Mouse (Mus musculus): ENCODE data around the gene 2010111I01Rik. TPM values are rescaled to one million over a fixed set of nuclear protein-coding genes. Genes with fewer than 3 reads are reported as not detected.
"Not testable (repeated sequence)": the region's sequence is repeated elsewhere in the genome, so short reads cannot be mapped to it uniquely, and the experiment has no call there.

2010111I01Rik gene
- total and polyA plus RNA-seq, 3 experiments: 13.3 to 19.8 (median 14.4) TPM

DNA sequence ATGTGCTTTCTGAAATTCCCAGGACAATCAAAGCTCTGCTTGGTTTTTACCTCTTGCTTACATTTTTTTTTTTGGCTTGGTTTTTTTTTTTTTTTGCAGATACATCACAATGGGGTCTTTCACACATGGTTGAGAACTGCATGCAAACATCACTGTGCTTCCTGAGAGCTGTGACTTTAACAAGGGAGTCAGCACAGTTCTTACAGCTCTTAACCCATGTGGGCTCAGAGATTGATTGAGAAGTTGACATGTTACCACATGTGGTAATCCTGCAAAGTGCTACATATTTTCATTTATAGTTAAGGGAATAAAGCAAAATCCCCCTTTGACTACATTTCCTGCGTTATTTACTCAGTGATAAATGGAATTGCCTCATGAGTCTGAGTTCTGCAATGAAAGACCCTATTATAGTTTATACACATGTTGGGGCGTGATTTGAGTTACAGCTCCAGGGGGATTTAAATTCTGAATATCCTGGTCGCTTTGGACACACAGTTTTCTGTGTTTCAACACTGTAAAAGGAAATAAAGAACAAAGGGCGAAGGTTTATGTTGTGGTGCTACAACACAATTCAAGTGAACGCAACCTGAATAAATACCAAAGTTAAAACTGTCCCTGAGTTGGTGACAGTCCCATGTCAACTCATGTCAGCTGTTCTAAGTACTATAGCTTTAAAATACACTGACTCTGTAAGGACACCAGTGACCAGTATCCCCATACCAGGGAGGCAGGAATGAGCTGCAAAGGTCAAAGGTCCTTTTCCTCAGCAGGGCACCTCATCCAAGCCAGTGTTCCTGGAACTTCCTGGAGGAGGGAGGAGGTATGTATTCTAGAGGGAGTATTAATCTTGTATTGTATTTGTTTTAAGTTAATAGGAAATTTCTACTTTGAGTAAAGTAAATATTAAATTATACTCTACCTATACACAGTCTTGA lies 29.1 kb downstream of the 2010111I01Rik start:
- dilution Hi-C loops (cut with MboI; ENCODE audit: extremely low pct_ligation_motif_present, extremely low pct_unique_long_range_greater_than_20kb, low sequenced_read_pairs): no loop called here
- in situ Hi-C loops (cut with MboI; ENCODE audit: low pct_ligation_motif_present, low pct_unique_long_range_greater_than_20kb, low sequenced_read_pairs): no loop called here

DNA sequence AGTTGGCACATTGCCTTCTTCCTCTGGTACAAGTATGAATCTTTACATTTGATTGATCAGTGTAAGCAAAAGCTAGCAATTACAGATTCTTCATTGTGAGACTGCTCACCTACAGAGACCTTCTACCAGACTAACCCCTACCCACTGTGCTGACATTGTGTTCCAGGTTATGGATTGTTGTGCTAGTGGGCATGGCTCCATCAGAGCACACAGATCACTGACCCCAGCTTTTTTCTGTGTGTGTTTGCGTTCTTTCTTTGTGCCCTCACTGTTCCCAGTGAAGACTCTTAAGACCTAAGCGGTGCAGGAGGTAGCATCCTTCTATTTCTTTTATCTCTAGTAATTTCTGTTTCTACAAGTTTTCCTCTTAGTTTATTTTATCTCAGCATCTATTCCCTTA lies 32.1 kb downstream of the 2010111I01Rik start:
- Histone ChIP-seq H3K9ac (ENCODE audit: insufficient read depth, low read depth) (no peak overlapping the region), H3K4me1 (ENCODE audit: control insufficient read depth in 1 of 2, insufficient read depth in 2 of 2) (no peaks in the 10 kb centered on the region), H3K36me3 (replicated peaks in 1 of 2; ENCODE audit: control insufficient read depth in 1 of 2, insufficient read depth in 1 of 2, low read length in 1 of 2) (no peaks in the 10 kb centered on the region), H3K4me2 (ENCODE audit: insufficient read depth, low read depth, poor library complexity, severe bottlenecking) (no peak overlapping the region), H3K27me3 (replicated peaks) (no peaks in the 10 kb centered on the region), H3K9me3 (replicated peaks; ENCODE audit: low read length) (no peaks in the 10 kb centered on the region), H3K27ac (ENCODE audit: insufficient read depth, low read depth) (no peak overlapping the region), H3K4me3 (replicated peaks in 1 of 3; ENCODE audit: low read depth in 2 of 3, low read length in 2 of 3, poor library complexity in 1 of 3) (no peak overlapping the region), H3K79me2 (replicated peaks; ENCODE audit: control insufficient read depth, extremely low read depth, insufficient read depth, poor library complexity, severe bottlenecking) (no peaks in the 10 kb centered on the region)
- dilution Hi-C loops (cut with MboI; ENCODE audit: extremely low pct_ligation_motif_present, extremely low pct_unique_long_range_greater_than_20kb, low sequenced_read_pairs): no loop called here
- DNase-seq (ENCODE audit: extremely low read depth): no peak
- TF ChIP-seq GABPA (IDR thresholded peaks at IDR 0.05; ENCODE audit: insufficient replicate concordance, low read depth, low read length): no peak
- no peak for TF ChIP-seq RCOR1 (conservative IDR thresholded peaks at IDR 0.05; ENCODE audit: low read depth, low read length)
- no peak for TF ChIP-seq USF2 (conservative IDR thresholded peaks at IDR 0.05; ENCODE audit: low read depth, low read length)
- no peak for TF ChIP-seq HCFC1 (IDR thresholded peaks at IDR 0.05; ENCODE audit: low read depth, low read length)
- TF ChIP-seq E2F4 (IDR thresholded peaks at IDR 0.05; ENCODE audit: insufficient replicate concordance, low read depth, low read length): no peak
- no peak for TF ChIP-seq EP300 (IDR thresholded peaks at IDR 0.05; ENCODE audit: low read length)
- TF ChIP-seq ZNF384 (IDR thresholded peaks at IDR 0.05; ENCODE audit: low read depth, low read length): no peak
- no peak for TF ChIP-seq NELFE (IDR thresholded peaks at IDR 0.05; ENCODE audit: low read depth, low read length)
- TF ChIP-seq ELF1 (IDR thresholded peaks at IDR 0.05; ENCODE audit: low read depth, low read length): no peak
- TF ChIP-seq ZKSCAN1 (IDR thresholded peaks at IDR 0.05; ENCODE audit: borderline replicate concordance, low read depth, low read length): no peak
- TF ChIP-seq RAD21 (IDR thresholded peaks at IDR 0.05; ENCODE audit: low read depth, low read length): no peak
- TF ChIP-seq ETS1 (conservative IDR thresholded peaks at IDR 0.05; ENCODE audit: low read depth, low read length): no peak
- in situ Hi-C loops (cut with MboI; ENCODE audit: low pct_ligation_motif_present, low pct_unique_long_range_greater_than_20kb, low sequenced_read_pairs): no loop called here

More for the DNA sequence above, 29.1 kb downstream of the 2010111I01Rik start:
- DNase-seq (ENCODE audit: extremely low read depth): no peak
- Histone ChIP-seq H3K9me3 (replicated peaks; ENCODE audit: low read length) (no peaks in the 10 kb centered on the region), H3K27ac (ENCODE audit: insufficient read depth, low read depth) (no peak overlapping the region), H3K4me3 (replicated peaks in 1 of 3; ENCODE audit: low read depth in 2 of 3, low read length in 2 of 3, poor library complexity in 1 of 3) (no peak overlapping the region), H3K4me2 (ENCODE audit: insufficient read depth, low read depth, poor library complexity, severe bottlenecking) (no peak overlapping the region), H3K36me3 (replicated peaks in 1 of 2; ENCODE audit: control insufficient read depth in 1 of 2, insufficient read depth in 1 of 2, low read length in 1 of 2) (no peaks in the 10 kb centered on the region), H3K4me1 (ENCODE audit: control insufficient read depth in 1 of 2, insufficient read depth in 2 of 2) (peaks cover 0 to 5% of the 10 kb centered on the region in 2 experiments; a peak in 1 of 4 replicates), H3K27me3 (replicated peaks) (no peaks in the 10 kb centered on the region), H3K79me2 (replicated peaks; ENCODE audit: control insufficient read depth, extremely low read depth, insufficient read depth, poor library complexity, severe bottlenecking) (no peaks in the 10 kb centered on the region), H3K9ac (ENCODE audit: insufficient read depth, low read depth) (no peak overlapping the region)
- TF ChIP-seq MAZ (IDR thresholded peaks at IDR 0.05; ENCODE audit: low read depth, low read length) (no peak), POLR2AphosphoS2 (IDR thresholded peaks at IDR 0.05; ENCODE audit: low read depth, low read length) (no peak), CHD1 (IDR thresholded peaks at IDR 0.05; ENCODE audit: low read depth, low read length) (no peak)

DNA sequence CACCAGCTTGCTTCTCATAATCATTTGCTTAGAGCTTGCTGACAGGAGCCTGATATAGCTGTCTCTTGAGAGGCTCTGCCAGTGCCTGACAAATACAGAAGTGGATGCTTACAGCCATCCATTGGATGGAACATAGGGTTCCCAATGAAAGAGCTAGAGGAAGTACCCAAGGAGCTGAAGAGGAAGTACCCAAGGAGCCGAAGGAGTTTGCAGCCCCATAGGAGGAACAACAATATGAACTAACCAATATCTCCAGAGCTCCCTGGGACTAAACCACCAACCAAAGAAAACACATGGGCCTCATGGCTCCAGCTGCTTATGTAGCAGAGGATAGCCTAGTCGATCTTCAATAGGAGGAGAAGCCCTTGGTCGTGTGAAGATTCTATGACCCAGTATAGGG lies 42.8 kb downstream of the 2010111I01Rik start:
- dilution Hi-C loops (cut with MboI; ENCODE audit: extremely low pct_ligation_motif_present, extremely low pct_unique_long_range_greater_than_20kb, low sequenced_read_pairs); H3K4me3 ChIP-seq (replicated peaks in 1 of 3; ENCODE audit: low read depth in 2 of 3, low read length in 2 of 3, poor library complexity in 1 of 3); in situ Hi-C loops (cut with MboI; ENCODE audit: low pct_ligation_motif_present, low pct_unique_long_range_greater_than_20kb, low sequenced_read_pairs); H3K9ac ChIP-seq (ENCODE audit: insufficient read depth, low read depth); H3K27ac ChIP-seq (ENCODE audit: insufficient read depth, low read depth); H3K4me2 ChIP-seq (ENCODE audit: insufficient read depth, low read depth, poor library complexity, severe bottlenecking); H3K9me3 ChIP-seq (replicated peaks; ENCODE audit: low read length); DNase-seq (ENCODE audit: extremely low read depth); H3K36me3 ChIP-seq (replicated peaks in 1 of 2; ENCODE audit: control insufficient read depth in 1 of 2, insufficient read depth in 1 of 2, low read length in 1 of 2); H3K27me3 ChIP-seq (replicated peaks); H3K79me2 ChIP-seq (replicated peaks; ENCODE audit: control insufficient read depth, extremely low read depth, insufficient read depth, poor library complexity, severe bottlenecking); H3K4me1 ChIP-seq (ENCODE audit: control insufficient read depth in 1 of 2, insufficient read depth in 2 of 2): not testable (repeated sequence)

All from CH12.LX (cell line).